Mouse (Mus musculus): Measurements from ENCODE around the gene Gm20708. TPM values are rescaled to one million over a fixed set of nuclear protein-coding genes. Genes with fewer than 3 reads are reported as not detected.
"Not testable (repeated sequence)": the region's sequence is repeated elsewhere in the genome, so short reads cannot be mapped to it uniquely, and the experiment has no call there.

Gm20708 gene
- total RNA-seq, 2 experiments from 2014 or later: 4.4 to 5.1 TPM

DNA sequence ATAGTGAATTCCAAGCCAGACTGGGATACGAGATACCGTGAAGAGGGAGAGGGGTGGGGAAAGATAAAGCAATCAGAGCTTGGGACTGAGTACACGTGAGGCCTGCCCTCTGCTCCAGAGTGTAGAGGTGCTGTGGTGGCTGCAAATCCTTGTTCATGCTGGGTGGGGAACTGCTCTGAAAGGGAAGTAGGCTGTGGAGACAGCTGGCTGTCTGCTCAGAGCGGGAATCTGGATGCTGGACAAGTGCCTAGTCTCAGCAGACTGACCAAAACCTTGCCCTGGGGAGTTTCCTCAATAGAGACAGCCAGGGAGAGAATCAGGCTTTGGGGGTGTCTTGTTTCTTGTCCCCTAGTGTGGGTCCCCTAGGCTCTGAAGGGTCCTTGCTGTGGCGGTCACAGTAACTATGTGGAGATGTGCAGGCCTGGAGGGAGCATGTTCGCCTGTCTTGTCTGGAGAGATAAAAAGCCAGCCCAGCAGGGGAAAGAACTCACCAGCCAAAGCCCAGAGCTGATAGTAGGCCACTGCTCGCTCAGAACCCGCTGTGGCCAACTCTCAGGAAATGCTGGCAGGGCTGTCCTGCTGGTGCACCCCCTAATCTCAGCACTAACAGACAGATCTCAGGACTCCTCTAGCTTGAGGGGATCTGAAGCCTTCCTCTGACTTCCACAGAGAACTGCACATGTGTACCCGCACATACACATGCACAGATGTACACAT, 19.6 kb downstream of the Gm20708 start:
- DNase-seq: peak; percentile 72
- intact Hi-C loops (cut with DNase I): loop anchor here (10.0 kb wide), 3 partner anchors 124 to 754 kb away; no protein-coding TSS in a partner anchor

DNA sequence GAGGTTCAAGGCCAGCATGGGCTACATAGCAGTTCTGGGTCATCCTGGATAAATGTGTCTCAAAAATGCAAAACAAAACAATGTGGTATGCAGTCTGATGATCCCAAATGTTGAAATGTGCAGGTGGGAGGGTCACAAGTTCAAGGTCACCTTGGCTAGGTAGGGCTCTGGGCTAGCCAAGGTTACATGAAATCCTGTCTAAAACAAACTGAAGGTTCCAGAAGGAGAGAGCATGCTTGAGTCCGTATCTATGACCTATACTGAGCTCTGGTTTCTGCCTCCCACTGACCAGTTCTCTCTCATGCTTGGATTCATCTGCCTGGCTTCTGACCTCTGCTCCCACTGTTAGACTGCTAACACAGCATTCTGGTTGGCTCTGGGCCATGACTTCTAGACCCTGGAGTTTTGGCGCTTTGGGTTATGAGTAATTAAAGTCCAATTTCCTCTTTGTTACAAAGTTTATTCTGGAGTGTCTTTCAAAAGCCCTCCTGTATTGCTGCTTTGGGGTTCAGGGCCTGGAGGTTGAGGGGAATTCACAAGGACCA, 20.3 kb downstream of the Gm20708 start:
- DNase-seq: no peak
- intact Hi-C loops (cut with DNase I): loop anchor here (10.0 kb wide), 3 partner anchors 125 to 755 kb away; no protein-coding TSS in a partner anchor

GRCm38 (mm10) chr11:117830401-117830800, 20.9 kb downstream of the Gm20708 start:
- intact Hi-C loops (cut with DNase I): no loop called here
- no peak for DNase-seq

DNA sequence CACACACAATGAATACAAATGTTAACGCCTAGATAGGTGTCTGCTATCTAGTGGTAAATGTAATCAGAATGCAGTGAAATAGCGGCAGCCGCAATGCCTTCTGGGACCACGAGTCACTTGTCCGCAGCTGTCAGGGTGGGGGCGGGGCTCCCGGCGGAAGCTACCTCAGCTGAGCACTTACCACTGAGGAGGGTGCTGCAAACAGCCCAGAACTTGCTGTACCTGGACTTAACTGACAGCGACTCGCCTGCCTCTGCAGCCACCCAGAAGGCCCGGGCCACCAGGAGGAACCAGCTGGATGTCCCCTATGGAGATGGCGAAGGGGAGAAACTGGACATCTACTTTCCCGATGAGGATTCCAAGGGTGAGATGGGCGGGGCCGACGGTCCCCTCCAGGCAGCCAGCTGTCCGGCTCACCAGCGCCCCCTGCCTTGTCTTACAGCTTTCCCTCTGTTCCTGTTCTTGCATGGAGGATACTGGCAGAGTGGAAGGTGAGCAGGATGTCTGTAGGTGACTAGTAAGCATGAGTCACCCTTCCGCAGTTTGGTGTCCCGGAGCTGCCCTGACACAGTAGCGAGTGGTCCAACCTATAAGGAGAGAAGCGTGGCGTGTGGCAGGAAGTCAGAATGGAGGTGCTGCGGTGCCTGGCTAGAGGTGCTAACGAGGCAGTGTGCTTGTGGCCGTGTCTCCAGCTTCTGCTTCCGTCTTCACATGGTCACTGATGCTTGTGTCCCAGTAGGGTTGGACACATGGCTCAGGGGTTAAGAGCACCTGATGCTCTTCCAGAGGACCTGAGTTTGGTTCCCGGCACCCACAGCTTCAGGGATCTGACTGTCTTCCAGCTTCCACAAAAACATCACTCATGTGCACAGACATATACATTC, 22.9 kb downstream of the Gm20708 start:
- intact Hi-C loops (cut with DNase I): no loop called here

GRCm38 (mm10) chr11:117833509-117833908, 24.0 kb downstream of the Gm20708 start:
- DNase-seq; intact Hi-C loops (cut with DNase I): not testable (repeated sequence)

More for the DNA sequence above, 22.9 kb downstream of the Gm20708 start:
- peak; percentile 69 for DNase-seq

- intact Hi-C loops (cut with DNase I): no loop called here
- no peak for DNase-seq
Measured at GRCm38 (mm10) chr11:117834086-117834485, 24.6 kb downstream of the Gm20708 start.

- intact Hi-C loops (cut with DNase I): no loop called here
- DNase-seq: peak; percentile 19
Measured at GRCm38 (mm10) chr11:117836306-117836705, 26.8 kb downstream of the Gm20708 start.

- intact Hi-C loops (cut with DNase I): no loop called here
Measured at GRCm38 (mm10) chr11:117838572-117838971, 29.1 kb downstream of the Gm20708 start.

DNA sequence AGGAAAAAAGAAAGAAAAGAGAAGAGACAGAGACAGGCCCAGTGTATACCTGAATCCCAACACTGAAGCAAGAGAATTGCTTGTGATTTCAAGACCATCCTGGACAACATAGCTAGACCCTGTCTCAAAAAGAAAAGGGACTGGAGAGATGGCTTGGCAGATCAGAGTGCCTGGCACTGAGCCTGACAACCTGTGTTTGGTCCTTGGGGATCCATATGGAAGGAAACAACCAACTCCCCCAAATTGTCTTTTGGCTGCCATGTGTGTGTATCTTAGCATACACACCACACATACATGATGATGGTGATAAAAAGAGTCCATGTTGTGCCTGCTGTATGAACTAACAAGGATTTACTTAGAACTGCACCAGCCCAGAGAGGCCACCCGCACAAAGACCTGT, 29.6 kb downstream of the Gm20708 start:
- intact Hi-C loops (cut with DNase I): no loop called here
- peak; percentile 34 for DNase-seq

More at GRCm38 (mm10) chr11:117838572-117838971, 29.1 kb downstream of the Gm20708 start:
- DNase-seq: peak; percentile 27

DNA sequence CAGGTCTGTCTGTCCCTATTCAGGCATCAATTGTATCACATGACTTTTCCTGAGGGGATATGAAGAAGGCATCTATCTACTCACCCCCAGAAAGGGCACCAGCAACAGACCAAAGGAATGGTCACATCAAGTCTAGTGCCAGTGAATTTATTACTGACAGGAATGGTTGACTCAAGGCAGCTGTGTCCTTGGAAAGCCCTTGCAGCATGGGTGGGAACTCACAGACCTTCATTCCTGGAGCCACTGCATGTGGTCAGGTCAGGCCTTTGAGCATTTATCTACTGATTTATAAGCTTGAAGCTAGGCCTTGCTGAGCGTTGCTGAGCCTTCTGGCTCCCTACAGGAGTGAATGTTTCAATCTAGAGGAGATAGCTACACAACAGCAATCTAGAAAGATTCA, 31.4 kb downstream of the Gm20708 start:
- intact Hi-C loops (cut with DNase I): no loop called here
- DNase-seq: no peak

DNA sequence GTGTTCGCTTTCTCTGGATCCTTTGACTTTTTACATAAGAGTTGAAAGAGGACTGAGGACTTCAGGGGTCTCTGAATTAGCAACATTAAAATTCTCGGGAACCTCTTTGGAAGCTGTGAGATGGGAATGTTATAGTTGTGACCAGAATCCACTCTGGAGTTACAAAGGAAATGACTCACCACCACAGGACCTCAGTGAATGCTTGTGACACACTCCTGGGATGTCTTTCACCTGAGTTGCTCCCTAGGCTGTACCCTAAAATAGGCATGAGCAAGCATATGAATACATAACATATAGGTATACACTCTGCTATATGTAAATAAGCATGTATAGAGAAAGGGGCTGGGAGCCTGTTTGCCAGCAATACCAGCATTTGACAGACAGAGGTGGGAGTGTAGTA, 34.0 kb downstream of the Gm20708 start:
- intact Hi-C loops (cut with DNase I): no loop called here
- no peak for DNase-seq

- no peak for DNase-seq
- intact Hi-C loops (cut with DNase I): no loop called here
Measured at GRCm38 (mm10) chr11:117844997-117845396, 35.5 kb downstream of the Gm20708 start.

- intact Hi-C loops (cut with DNase I): no loop called here
- DNase-seq: no peak
Measured at GRCm38 (mm10) chr11:117845651-117846050, 36.2 kb downstream of the Gm20708 start.

DNA sequence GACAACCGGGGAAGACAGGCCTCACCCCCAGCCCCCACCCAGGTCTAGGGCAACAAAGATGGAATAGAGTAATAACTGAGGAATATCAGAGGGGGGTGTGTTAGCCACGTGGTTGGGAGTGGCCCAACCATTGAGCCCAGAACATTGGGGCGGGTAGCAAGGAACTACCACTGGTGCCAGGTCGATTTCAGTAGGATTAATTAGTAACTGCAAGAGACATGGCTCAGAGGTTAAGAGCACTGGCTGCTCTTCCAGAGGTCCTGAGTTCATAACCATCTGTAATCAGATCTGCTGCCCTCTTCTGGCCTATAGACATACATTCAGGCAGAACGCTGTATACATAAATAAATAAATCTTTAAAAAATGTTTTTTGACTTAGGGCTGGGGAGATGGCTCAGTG, 37.2 kb downstream of the Gm20708 start:
- intact Hi-C loops (cut with DNase I): no loop called here
- DNase-seq: no peak

GRCm38 (mm10) chr11:117847593-117848215, 38.2 kb downstream of the Gm20708 start:
- intact Hi-C loops (cut with DNase I): no loop called here
- DNase-seq: no peak

GRCm38 (mm10) chr11:117848271-117848984, 39.0 kb downstream of the Gm20708 start:
- DNase-seq: no peak
- intact Hi-C loops (cut with DNase I): no loop called here

- intact Hi-C loops (cut with DNase I): no loop called here
- peak; percentile 98 for DNase-seq
Measured at GRCm38 (mm10) chr11:117848985-117849671, 39.7 kb downstream of the Gm20708 start, which contains the start of gene Birc5. Birc5 (plus strand) TSS chr11:117849251.

- no peak for DNase-seq
- intact Hi-C loops (cut with DNase I): no loop called here
Measured at GRCm38 (mm10) chr11:117852875-117853274, 43.4 kb downstream of the Gm20708 start.

DNA sequence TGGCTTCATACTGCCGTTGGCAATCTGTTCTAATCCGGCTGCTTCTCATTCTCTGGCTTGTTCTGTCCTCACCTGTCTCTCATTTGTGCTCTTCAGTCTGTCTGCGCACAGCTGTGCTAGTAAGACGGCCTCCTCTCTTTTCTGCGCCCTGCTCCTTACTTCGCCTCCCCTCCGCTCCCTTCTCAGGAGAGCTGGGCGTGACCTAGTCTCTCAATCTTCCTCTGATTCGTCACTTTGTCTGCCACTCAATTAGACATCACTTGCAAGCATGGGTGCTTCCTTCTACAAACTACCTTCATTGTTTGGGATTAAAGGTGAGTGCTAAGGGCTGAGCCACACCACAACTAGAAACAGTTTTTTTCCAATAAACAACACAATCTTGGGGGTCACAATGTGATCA, 44.8 kb downstream of the Gm20708 start:
- intact Hi-C loops (cut with DNase I): no loop called here
- no peak for DNase-seq

- intact Hi-C loops (cut with DNase I): no loop called here
- no peak for DNase-seq
Measured at GRCm38 (mm10) chr11:117855360-117855759, 45.9 kb downstream of the Gm20708 start.
